Mouse (Mus musculus) erythroid progenitor cell, adult 5-6 weeks (primary cell): ENCODE measurements around the gene Kmo. TPM values are rescaled to one million over a fixed set of nuclear protein-coding genes. Genes with fewer than 3 reads are reported as not detected.

Source experiments
- ATAC-seq: replicated peaks from 2 replicates; pipeline ENCODE4 v1.8.0; 2016; ENCODE audit warnings: moderate number of reproducible peaks, mild to moderate bottlenecking, moderate TSS enrichment, inconsistent platforms; ENCODE audit not compliant: poor library complexity, low FRiP score, severe bottlenecking
- total RNA-seq, 2 experiments: library from RNA; stranded (forward) in 1 of 2; stranded (reverse) in 1 of 2; fragments of 150-400 nt in 1 of 2; fragments of 186-747, 209-891 nt in 1 of 2; gene quantifications; 2 replicates each; pipeline versions ENCODE4 v1.2.3 to v1.2.4; 2015 to 2017; ENCODE audit warnings: low replicate concordance in 2 of 2

Gene Kmo
- total RNA-seq, 2 experiments from 2014 or later, result 2.5 to 3.8 TPM

- ATAC-seq, result peak; percentile 8; the same call in 1 of the 2 replicates
These were observed 71.6 kb downstream of the Kmo start for GRCm38 (mm10) chr1:175691686-175692245.

- peak; percentile 91 for ATAC-seq
These were observed 72.2 kb downstream of the Kmo start, which contains the start of the genes Opn3 and Chml for GRCm38 (mm10) chr1:175692246-175692996. Gene Opn3, minus strand, starts transcription at chr1:175692776. Gene Chml, minus strand, starts transcription at chr1:175692901.

DNA sequence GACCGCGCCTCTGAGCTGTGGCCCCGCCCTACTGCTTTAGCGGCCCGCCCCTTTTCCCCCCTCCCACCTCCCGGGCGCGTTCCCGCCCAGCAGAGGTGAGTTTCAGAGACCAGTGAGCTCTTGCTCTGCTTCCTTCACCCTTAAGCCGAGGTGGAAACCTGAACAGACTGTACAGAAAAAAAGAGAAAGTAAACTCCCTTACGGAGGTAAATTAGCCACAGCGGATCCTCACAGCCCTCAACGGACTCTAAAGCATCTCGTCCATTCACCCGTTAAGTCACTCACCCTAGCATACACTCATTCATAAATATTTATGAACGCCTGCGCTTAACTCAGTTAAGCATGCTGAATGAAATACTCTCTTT, 72.8 kb downstream of the Kmo start:
- ATAC-seq, result no peak

- ATAC-seq, result no peak
These were observed 73.3 kb downstream of the Kmo start for GRCm38 (mm10) chr1:175693429-175693960.

- ATAC-seq, result no peak
These were observed 78.1 kb downstream of the Kmo start, which contains the start of gene Wdr64 for GRCm38 (mm10) chr1:175698293-175698692. Gene Wdr64, plus strand, starts transcription at chr1:175698593.

DNA sequence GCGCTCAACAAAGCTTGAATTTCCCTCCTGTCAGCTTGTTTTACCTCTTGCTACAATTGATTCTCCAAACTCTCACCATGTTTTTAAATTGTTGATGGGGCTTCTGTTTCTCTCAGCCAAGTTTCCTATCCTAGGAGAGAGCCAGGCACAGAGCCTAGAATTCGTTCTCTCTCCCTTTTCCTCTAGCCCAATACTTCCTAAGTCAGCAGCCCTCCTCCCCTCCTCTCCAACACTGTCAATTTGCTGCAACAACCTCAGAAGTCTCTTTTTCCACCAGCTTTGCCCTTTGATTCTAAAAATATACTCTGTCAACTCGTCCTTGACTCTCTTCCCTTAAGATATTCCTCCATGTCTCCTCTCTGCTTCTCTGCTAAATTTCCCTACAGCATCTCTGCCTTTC, 79.2 kb downstream of the Kmo start:
- no peak for ATAC-seq

DNA sequence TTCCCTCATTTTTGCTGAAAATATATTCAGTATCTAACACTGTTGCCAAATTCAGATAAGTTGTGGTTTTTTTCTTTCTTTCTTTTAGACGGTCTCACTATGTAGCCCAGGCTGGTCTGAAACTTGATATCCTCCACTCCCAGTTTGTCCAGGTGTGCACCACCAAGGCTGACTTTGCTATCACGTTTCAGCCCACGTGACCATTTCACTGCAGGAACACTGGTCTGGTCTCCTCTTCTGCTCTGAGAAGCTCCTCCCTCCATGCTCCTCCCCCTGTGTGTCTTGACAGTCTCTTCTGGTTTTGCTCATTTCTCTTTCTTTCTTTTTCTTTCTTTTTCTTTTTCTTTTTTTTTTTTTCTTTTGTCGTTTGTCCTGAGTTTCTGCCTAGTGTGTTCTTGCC, 79.6 kb downstream of the Kmo start:
- no peak for ATAC-seq

GRCm38 (mm10) chr1:175701145-175701544, 81.0 kb downstream of the Kmo start:
- ATAC-seq, result no peak

- no peak for ATAC-seq
These were observed 87.4 kb downstream of the Kmo start for GRCm38 (mm10) chr1:175707599-175707998.

DNA sequence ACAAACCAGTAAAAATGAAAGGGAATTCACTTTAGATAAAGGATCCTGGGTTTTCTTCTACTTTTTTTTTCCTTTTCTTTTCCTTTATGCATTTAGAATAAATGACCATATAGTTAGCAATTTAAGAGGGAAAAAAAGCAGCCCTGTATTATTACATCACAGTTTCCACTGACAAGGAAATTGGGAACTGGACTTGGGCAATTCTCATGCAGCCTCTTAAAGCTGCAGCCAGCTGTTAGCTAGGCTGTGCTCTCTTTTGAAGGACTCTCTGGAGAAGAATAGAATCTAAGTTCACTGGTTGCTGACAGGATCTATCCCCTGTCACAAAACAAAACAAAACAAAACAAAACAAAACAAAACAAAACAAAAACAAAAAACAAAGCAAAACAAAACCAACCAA, 87.8 kb downstream of the Kmo start:
- ATAC-seq, result no peak

Other genes starting within 250 kb of the Kmo start
- gene Rgs7, start 127.9 kb upstream of the Kmo start, total RNA-seq (2015; ENCODE audit: low replicate concordance), result not detected in 2 replicates
- gene Rgs7, start 127.9 kb upstream of the Kmo start, total RNA-seq (2017; ENCODE audit: low replicate concordance), result 1.4 TPM in 1 of 2 replicates, not detected in the other
- 29.3 and 41.4 TPM in 2 replicates for gene Fh1, start 5.3 kb downstream of the Kmo start, total RNA-seq (2015; ENCODE audit: low replicate concordance)
- 15.9 and 30.9 TPM in 2 replicates for gene Fh1, start 5.3 kb downstream of the Kmo start, total RNA-seq (2017; ENCODE audit: low replicate concordance)
- gene Opn3, start 72.4 kb downstream of the Kmo start, total RNA-seq (2015; ENCODE audit: low replicate concordance), result 1.8 TPM in 1 of 2 replicates, not detected in the other
- not detected in 2 replicates for gene Opn3, start 72.4 kb downstream of the Kmo start, total RNA-seq (2017; ENCODE audit: low replicate concordance)
- gene Chml, start 72.5 kb downstream of the Kmo start, total RNA-seq (2015; ENCODE audit: low replicate concordance), result 1.3 and 1.8 TPM in 2 replicates
- gene Chml, start 72.5 kb downstream of the Kmo start, total RNA-seq (2017; ENCODE audit: low replicate concordance), result 4.9 and 10.1 TPM in 2 replicates
- not detected in 2 replicates for gene Wdr64, start 78.2 kb downstream of the Kmo start, total RNA-seq (2015; ENCODE audit: low replicate concordance)
- not detected in 2 replicates for gene Wdr64, start 78.2 kb downstream of the Kmo start, total RNA-seq (2017; ENCODE audit: low replicate concordance)